Mouse (Mus musculus): ENCODE measurements around the gene Scamp5. TPM values are rescaled to one million over a fixed set of nuclear protein-coding genes. Genes with fewer than 3 reads are reported as not detected.

Gene Scamp5
- polyA plus RNA-seq (2014; fragmentation: Nextera tagmentation; extraction: Ambion mirVana), result 17.7 and 18.3 TPM in 2 replicates

DNA sequence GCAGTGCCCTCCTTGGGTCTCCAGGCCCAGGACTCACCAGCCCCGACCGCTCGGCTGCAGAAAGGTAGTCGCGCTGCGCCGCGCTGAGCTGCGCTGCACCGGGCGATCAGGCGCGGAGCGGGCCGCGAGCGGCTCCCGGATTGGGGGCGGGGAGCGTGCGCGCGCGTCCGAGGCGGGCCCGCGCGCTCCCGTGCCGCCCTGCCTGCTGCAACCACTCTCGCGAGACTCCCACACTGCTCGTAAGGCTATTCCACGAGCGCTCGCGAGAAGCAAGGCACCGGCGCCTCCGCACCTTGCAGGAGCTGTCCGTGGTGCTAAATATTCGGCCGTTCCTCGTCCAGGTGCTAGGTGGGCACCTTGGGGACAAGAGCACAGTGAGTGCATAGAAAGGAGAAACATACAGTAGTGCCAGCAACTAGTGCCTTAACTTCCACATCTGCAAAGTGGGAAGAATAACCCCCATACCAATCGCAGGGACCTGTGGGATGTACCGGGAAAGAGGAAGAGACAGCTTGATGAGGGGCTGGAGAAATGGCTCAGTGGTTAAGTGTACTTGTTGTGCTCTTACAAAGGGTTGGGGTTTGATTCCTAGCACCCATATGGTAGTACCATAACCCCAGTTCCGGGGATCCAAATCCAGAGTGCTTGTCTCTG, at the start of gene Scamp5:
Gene Scamp5 (minus strand): TSS at position 165 of the 654 bp plus-strand sequence.
- Histone ChIP-seq H3K4me2 (replicated peaks; ENCODE audit: low read depth, low read length) (peak within 1 kb of the TSS; percentile 82), H3K4me3 (ENCODE audit: low read depth, low read length) (peak within 1 kb of the TSS; percentile 73), H3K27me3 (ENCODE audit: control insufficient read depth, insufficient read depth, low read length) (no peaks in the 10 kb centered on the region), H3K9me3 (ENCODE audit: control insufficient read depth, low read length) (no peaks in the 10 kb centered on the region), H3K4me1 (replicated peaks; ENCODE audit: control insufficient read depth, insufficient read depth, low read length) (0 out of 2 replicates have a peak, but pooled peaks cover 3% of the 10 kb centered on the region), H3K27ac (ENCODE audit: low read depth, low read length) (peak within 1 kb of the TSS; percentile 71), H3K9ac (ENCODE audit: low read depth, low read length) (peak within 1 kb of the TSS; percentile 90), H3K36me3 (ENCODE audit: control insufficient read depth, insufficient read depth, low read length) (no peaks in the 10 kb centered on the region)
- DNase-seq (ENCODE audit: low spot score) (peak; percentile 94), ATAC-seq (ENCODE audit: low FRiP score) (peak; percentile 91)
- WGBS, result 1% methylated on average over 48 of the region's 48 CpGs

DNA sequence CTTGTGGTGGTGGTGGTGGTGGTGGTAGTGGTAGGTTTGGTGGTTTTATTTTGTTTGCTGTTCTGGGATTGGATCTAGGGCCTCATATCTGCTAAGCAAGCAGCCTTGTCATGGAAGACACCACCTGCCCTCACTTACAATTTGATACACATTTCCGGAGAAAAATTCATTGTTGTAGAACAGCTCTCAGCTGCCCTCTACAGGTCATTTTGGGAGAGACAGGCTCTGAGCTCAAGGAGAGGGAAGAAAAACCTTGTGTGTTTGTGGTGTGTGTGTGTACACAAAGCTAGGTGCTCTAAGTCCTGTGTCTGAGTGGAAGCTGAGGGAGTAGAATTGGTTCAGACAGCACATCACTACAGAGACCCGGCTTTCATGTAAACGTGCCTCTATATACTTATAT, 49.3 kb upstream of the Scamp5 start:
- H3K27ac ChIP-seq (ENCODE audit: low read depth, low read length), result no peak overlapping the region
- no peaks in the 10 kb centered on the region for H3K36me3 ChIP-seq (ENCODE audit: control insufficient read depth, insufficient read depth, low read length)
- no peak overlapping the region for H3K9ac ChIP-seq (ENCODE audit: low read depth, low read length)
- H3K4me1 ChIP-seq (replicated peaks; ENCODE audit: control insufficient read depth, insufficient read depth, low read length), result no peaks in the 10 kb centered on the region
- DNase-seq (ENCODE audit: low spot score), result peak; percentile 90
- no peak overlapping the region for H3K4me3 ChIP-seq (ENCODE audit: low read depth, low read length)
- no peak overlapping the region for H3K4me2 ChIP-seq (replicated peaks; ENCODE audit: low read depth, low read length)
- H3K9me3 ChIP-seq (ENCODE audit: control insufficient read depth, low read length), result no peaks in the 10 kb centered on the region
- no peaks in the 10 kb centered on the region for H3K27me3 ChIP-seq (ENCODE audit: control insufficient read depth, insufficient read depth, low read length)
- ATAC-seq (ENCODE audit: low FRiP score), result no peak
- WGBS, result 9% methylated on average over 3 of the region's 3 CpGs

GRCm38 (mm10) chr9:57510577-57510976, 42.7 kb upstream of the Scamp5 start:
- DNase-seq (ENCODE audit: low spot score) (no peak), ATAC-seq (ENCODE audit: low FRiP score) (no peak)
- no peak overlapping the region for H3K4me3 ChIP-seq (ENCODE audit: low read depth, low read length)
- H3K9ac ChIP-seq (ENCODE audit: low read depth, low read length), result no peak overlapping the region
- no peaks in the 10 kb centered on the region for H3K9me3 ChIP-seq (ENCODE audit: control insufficient read depth, low read length)
- no peak overlapping the region for H3K4me2 ChIP-seq (replicated peaks; ENCODE audit: low read depth, low read length)
- H3K4me1 ChIP-seq (replicated peaks; ENCODE audit: control insufficient read depth, insufficient read depth, low read length), result peaks cover 2% of the 10 kb centered on the region; the same call in 1 of the 2 replicates
- peaks cover 10% of the 10 kb centered on the region for H3K27me3 ChIP-seq (ENCODE audit: control insufficient read depth, insufficient read depth, low read length)
- 36% methylated on average over 2 of the region's 2 CpGs for WGBS
- H3K27ac ChIP-seq (ENCODE audit: low read depth, low read length), result no peak overlapping the region
- H3K36me3 ChIP-seq (ENCODE audit: control insufficient read depth, insufficient read depth, low read length), result no peaks in the 10 kb centered on the region

- no peaks in the 10 kb centered on the region for H3K36me3 ChIP-seq (ENCODE audit: control insufficient read depth, insufficient read depth, low read length)
- WGBS, result 10% methylated on average over 8 of the region's 8 CpGs
- H3K4me3 ChIP-seq (ENCODE audit: low read depth, low read length), result no peak overlapping the region
- H3K27me3 ChIP-seq (ENCODE audit: control insufficient read depth, insufficient read depth, low read length), result peaks cover 54% of the 10 kb centered on the region
- DNase-seq (ENCODE audit: low spot score) (no peak), ATAC-seq (ENCODE audit: low FRiP score) (peak; percentile 62; the same call in 1 of the 2 replicates)
- peaks cover 16% of the 10 kb centered on the region for H3K4me1 ChIP-seq (replicated peaks; ENCODE audit: control insufficient read depth, insufficient read depth, low read length)
- peak overlapping the region; percentile 54; the same call in 1 of the 2 replicates for H3K27ac ChIP-seq (ENCODE audit: low read depth, low read length)
- H3K9ac ChIP-seq (ENCODE audit: low read depth, low read length), result no peak overlapping the region
- H3K9me3 ChIP-seq (ENCODE audit: control insufficient read depth, low read length), result no peaks in the 10 kb centered on the region
- no peak overlapping the region for H3K4me2 ChIP-seq (replicated peaks; ENCODE audit: low read depth, low read length)
Measured at GRCm38 (mm10) chr9:57505700-57506099, 37.8 kb upstream of the Scamp5 start.

DNA sequence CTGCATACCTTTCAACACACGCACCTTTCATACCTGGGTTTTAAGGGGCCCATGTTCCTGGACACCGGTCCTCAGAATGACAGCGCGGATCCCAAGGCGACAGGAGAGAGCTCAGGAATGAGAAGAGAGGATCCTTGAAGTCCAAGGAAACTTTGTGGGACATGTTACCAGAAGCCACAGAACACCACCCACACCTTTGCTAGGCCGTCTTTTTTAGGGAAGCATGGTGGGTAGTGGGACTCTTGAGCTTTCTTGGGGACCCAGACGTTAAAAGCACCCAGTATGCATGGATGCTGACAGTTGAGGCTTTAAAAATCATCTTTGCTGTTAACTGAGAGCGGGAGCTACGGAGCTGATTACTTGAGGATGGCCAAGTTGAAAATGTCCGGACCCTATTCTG, 37.0 kb upstream of the Scamp5 start:
- 49% methylated on average over 10 of the region's 10 CpGs for WGBS
- H3K4me1 ChIP-seq (replicated peaks; ENCODE audit: control insufficient read depth, insufficient read depth, low read length), result peaks cover 14% of the 10 kb centered on the region
- H3K36me3 ChIP-seq (ENCODE audit: control insufficient read depth, insufficient read depth, low read length), result no peaks in the 10 kb centered on the region
- peak overlapping the region; percentile 37; the same call in 1 of the 2 replicates for H3K4me3 ChIP-seq (ENCODE audit: low read depth, low read length)
- H3K9me3 ChIP-seq (ENCODE audit: control insufficient read depth, low read length), result no peaks in the 10 kb centered on the region
- H3K27ac ChIP-seq (ENCODE audit: low read depth, low read length), result no peak overlapping the region
- H3K4me2 ChIP-seq (replicated peaks; ENCODE audit: low read depth, low read length), result 0 out of 2 replicates have a peak overlapping the region, but pooled peaks have one; percentile 77
- no peak overlapping the region for H3K9ac ChIP-seq (ENCODE audit: low read depth, low read length)
- peak; percentile 14 for DNase-seq (ENCODE audit: low spot score)
- H3K27me3 ChIP-seq (ENCODE audit: control insufficient read depth, insufficient read depth, low read length), result peaks cover 60% of the 10 kb centered on the region
- no peak for ATAC-seq (ENCODE audit: low FRiP score)

- peaks cover 60% of the 10 kb centered on the region for H3K27me3 ChIP-seq (ENCODE audit: control insufficient read depth, insufficient read depth, low read length)
- H3K9me3 ChIP-seq (ENCODE audit: control insufficient read depth, low read length), result no peaks in the 10 kb centered on the region
- peak overlapping the region; percentile 37 for H3K4me3 ChIP-seq (ENCODE audit: low read depth, low read length)
- H3K36me3 ChIP-seq (ENCODE audit: control insufficient read depth, insufficient read depth, low read length), result no peaks in the 10 kb centered on the region
- peaks cover 14% of the 10 kb centered on the region for H3K4me1 ChIP-seq (replicated peaks; ENCODE audit: control insufficient read depth, insufficient read depth, low read length)
- ATAC-seq (ENCODE audit: low FRiP score) (0 out of 2 replicates have a peak, but pooled peaks have one; percentile 41), DNase-seq (ENCODE audit: low spot score) (peak; percentile 69)
- 0 out of 2 replicates have a peak overlapping the region, but pooled peaks have one; percentile 41 for H3K9ac ChIP-seq (ENCODE audit: low read depth, low read length)
- under 1% methylated on average over 34 of the region's 34 CpGs for WGBS
- no peak overlapping the region for H3K27ac ChIP-seq (ENCODE audit: low read depth, low read length)
- H3K4me2 ChIP-seq (replicated peaks; ENCODE audit: low read depth, low read length), result peak overlapping the region; percentile 77
Measured at GRCm38 (mm10) chr9:57504381-57504700, 36.5 kb upstream of the Scamp5 start.

DNA sequence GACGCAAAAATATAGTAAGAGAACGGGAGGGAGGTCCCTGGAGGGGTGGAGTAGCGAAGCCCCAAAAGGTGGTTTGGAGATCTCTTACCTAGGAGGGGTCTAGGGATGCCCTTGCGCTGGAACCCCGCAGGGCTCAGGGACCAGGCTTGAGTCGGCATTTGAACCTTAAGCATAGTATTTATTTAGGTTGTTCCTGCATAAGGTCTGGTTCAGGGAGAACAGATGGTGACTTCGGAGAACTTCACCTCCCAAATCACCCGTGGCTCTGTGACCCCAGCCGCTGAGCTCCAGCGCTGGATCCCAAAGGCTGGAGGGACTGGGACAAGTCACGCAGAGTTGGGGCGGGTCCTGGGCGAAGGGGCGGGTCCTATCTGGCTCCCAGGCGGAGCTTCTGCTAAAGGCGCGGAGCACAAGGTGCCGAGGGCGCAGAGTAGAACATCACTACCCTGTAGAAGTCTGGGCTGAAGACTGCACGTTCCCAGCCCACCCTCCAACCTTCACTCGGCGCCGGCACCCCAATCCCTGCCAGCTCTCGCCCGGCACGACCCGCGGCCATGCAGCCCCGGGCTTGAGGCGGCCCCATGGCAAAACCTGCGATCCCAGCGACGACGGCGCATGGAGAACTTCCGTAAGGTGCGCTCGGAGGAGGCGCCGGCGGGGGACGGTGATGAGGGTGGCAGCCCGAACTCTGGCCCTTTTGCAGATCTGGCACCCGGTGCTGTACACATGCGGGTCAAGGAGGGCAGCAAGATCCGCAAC, 35.9 kb upstream of the Scamp5 start, which contains the start of gene Rpp25:
Gene Rpp25 (plus strand): TSS at position 405 of the 759 bp plus-strand sequence.
- WGBS, result under 1% methylated on average over 46 of the region's 46 CpGs
- Histone ChIP-seq H3K27me3 (ENCODE audit: control insufficient read depth, insufficient read depth, low read length) (peaks cover 60% of the 10 kb centered on the region), H3K4me2 (replicated peaks; ENCODE audit: low read depth, low read length) (peak within 1 kb of the TSS; percentile 77), H3K4me3 (ENCODE audit: low read depth, low read length) (peak within 1 kb of the TSS; percentile 37), H3K9me3 (ENCODE audit: control insufficient read depth, low read length) (no peaks in the 10 kb centered on the region), H3K27ac (ENCODE audit: low read depth, low read length) (no peak within 1 kb of the TSS), H3K9ac (ENCODE audit: low read depth, low read length) (peak within 1 kb of the TSS; percentile 41; the same call in 1 of the 2 replicates), H3K4me1 (replicated peaks; ENCODE audit: control insufficient read depth, insufficient read depth, low read length) (peaks cover 14% of the 10 kb centered on the region), H3K36me3 (ENCODE audit: control insufficient read depth, insufficient read depth, low read length) (no peaks in the 10 kb centered on the region)
- DNase-seq (ENCODE audit: low spot score) (peak; percentile 65), ATAC-seq (ENCODE audit: low FRiP score) (peak; percentile 69)

DNA sequence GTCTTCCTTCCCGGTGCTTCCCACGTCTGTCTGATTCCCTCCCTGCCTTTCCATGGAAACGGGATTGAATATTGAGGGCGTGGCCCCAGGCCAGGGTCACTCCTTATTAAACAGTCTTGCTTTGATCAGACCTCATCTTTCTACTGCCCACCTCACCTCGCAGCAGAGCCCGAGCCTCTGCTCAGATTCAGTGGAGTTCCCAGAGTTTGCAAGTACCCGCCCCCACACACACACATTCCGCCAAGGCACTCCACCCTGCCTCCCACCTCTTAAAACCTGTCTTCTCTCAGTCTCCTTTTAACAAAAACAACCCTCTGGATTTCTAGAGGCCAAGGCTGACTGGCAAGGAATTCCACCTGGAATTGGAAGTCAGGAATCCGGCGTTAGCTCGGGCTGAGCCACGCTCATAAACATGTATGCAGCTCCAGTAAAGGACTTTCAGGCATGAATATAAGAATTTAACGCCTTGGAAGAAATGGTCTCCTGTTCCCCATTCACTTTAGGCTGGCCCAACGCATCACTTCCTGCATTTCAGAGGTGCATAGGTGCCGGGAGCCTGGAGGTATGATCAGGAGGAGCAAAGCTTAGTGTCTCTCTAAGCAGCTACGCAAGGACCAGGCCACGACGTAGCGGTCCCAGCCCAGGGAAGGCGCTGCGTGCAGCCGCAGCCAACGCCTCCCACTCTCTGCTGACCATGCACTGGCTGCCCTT, 35.2 kb upstream of the Scamp5 start:
- peak; percentile 52 for DNase-seq (ENCODE audit: low spot score)
- no peak overlapping the region for H3K27ac ChIP-seq (ENCODE audit: low read depth, low read length)

More for the DNA sequence above, 35.2 kb upstream of the Scamp5 start:
- H3K4me1 ChIP-seq (replicated peaks; ENCODE audit: control insufficient read depth, insufficient read depth, low read length), result peaks cover 14% of the 10 kb centered on the region
- 3% methylated on average over 23 of the region's 23 CpGs for WGBS
- peak overlapping the region; percentile 37 for H3K4me3 ChIP-seq (ENCODE audit: low read depth, low read length)
- peak overlapping the region; percentile 77 for H3K4me2 ChIP-seq (replicated peaks; ENCODE audit: low read depth, low read length)
- H3K9me3 ChIP-seq (ENCODE audit: control insufficient read depth, low read length), result no peaks in the 10 kb centered on the region
- H3K27me3 ChIP-seq (ENCODE audit: control insufficient read depth, insufficient read depth, low read length), result peaks cover 60% of the 10 kb centered on the region
- no peaks in the 10 kb centered on the region for H3K36me3 ChIP-seq (ENCODE audit: control insufficient read depth, insufficient read depth, low read length)
- no peak overlapping the region for H3K9ac ChIP-seq (ENCODE audit: low read depth, low read length)
- 0 out of 2 replicates have a peak, but pooled peaks have one; percentile 4 for ATAC-seq (ENCODE audit: low FRiP score)
